Mouse (Mus musculus) urinary bladder, adult 2 months (tissue): ENCODE results near the gene Fetub. TPM values are rescaled to one million over a fixed set of nuclear protein-coding genes. Genes with fewer than 3 reads are reported as not detected.

ENCODE experiments used
- DNase-seq: peaks from one replicate; pipeline ENCODE4 v3.0.0; 2022; ENCODE audit warnings: low spot score
- polyA plus RNA-seq: library from polyadenylated mRNA; depleted of rRNA; stranded (reverse); fragments of >200 nt; gene quantifications from 2 replicates; pipeline ENCODE4 v1.2.3, GENCODE M21; 2012; rRNA removed

Fetub gene
- polyA plus RNA-seq, 1 experiment = 1.8 TPM

DNA sequence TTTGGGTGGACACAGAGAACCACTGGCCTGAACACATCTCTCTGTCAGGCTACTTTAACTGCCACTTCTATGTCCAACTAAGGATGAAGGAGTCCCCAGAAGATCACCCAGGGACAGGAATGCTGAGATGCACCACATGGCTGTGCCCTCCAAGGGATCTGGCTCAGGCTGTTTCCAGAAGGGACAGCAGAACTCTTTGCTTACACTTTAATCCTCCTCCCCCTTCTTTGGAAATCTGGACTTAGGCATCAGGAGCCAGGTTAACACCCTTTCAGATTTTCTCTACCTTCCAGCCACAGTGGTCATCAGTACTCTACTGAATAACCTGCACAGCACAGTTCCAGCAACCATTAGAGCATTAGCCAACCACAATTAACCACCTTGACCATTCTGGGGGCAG lies 45.2 kb downstream of the Fetub start:
- no peak for DNase-seq

DNA sequence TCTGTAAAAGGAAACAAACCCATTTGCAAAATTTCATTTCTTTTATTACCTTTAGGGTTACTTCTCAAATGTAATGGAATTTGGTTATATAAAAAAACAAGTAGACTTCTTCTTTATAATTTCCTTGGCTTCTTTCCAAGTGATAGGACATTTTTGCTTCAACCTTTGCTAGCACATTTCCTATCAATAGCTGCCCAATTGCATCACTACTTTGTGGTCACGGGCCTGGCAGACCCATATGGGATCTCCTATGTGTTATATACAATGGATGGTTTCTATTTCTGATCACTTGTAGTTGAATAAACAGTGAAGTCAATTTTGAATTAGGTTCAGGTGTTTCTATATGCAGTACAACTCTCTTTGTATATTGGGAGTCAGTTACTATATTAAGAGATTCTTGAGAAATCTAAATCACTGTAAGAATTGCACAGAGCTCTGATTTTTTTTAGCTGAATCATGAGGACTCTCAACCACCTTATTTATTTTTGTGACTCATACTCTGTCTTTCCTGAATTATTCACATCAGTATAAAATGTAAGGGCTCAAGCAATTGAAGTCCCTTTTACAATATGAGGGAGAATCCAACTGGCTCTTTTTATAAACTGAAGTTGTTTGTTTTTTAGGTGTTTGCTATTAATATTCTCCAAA lies 49.4 kb downstream of the Fetub start:
- no peak for DNase-seq

Other genes with a start within 250 kb of the Fetub start
- gene Crygs, start 106.8 kb upstream of the Fetub start, polyA plus RNA-seq = not detected in 2 replicates
- 19.8 and 23.6 TPM in 2 replicates for gene Tbccd1, start 60.7 kb upstream of the Fetub start, polyA plus RNA-seq
- 43.5 and 45.6 TPM in 2 replicates for gene Dnajb11, start 60.5 kb upstream of the Fetub start, polyA plus RNA-seq
- 0.21 and 1.8 TPM in 2 replicates for gene Ahsg, start 27.1 kb upstream of the Fetub start, polyA plus RNA-seq
- gene Hrg, start 32.7 kb downstream of the Fetub start, polyA plus RNA-seq = not detected in 2 replicates
- 0.07 and 0.21 TPM in 2 replicates for gene Kng2, start 111.1 kb downstream of the Fetub start, polyA plus RNA-seq
- gene Kng1, start 139.5 kb downstream of the Fetub start, polyA plus RNA-seq = 0.08 and 0.10 TPM in 2 replicates
- 624 and 781 TPM in 2 replicates for gene Eif4a2, start 189.1 kb downstream of the Fetub start, polyA plus RNA-seq
- gene Rfc4, start 209.4 kb downstream of the Fetub start, polyA plus RNA-seq = 1.3 and 2.5 TPM in 2 replicates
- gene Adipoq, start 228.2 kb downstream of the Fetub start, polyA plus RNA-seq = 33.4 and 78.4 TPM in 2 replicates